Mouse (Mus musculus): ENCODE measurements around the gene Atn1.
A peak's percentile ranks its signal among the peaks of the same experiment; 100 is the strongest.

GRCm38 (mm10) chr6:124745490-124746295, 10.6 kb downstream of the Atn1 start:
- TF ChIP-seq CTCF (IDR thresholded peaks at IDR 0.05; ENCODE audit: extremely low read depth, insufficient read depth, insufficient read length, insufficient replicate concordance) (peak; percentile 88), POLR2A (IDR thresholded peaks at IDR 0.05; ENCODE audit: low read depth, low read length) (peak; percentile 50)

All from spleen, adult 2 months (tissue).